Mouse (Mus musculus) heart, adult 2 months (tissue): ENCODE measurements around the gene Tmem245.

ENCODE experiments used
- CTCF ChIP-seq: fragments of 200-600 bp; IDR thresholded peaks from 2 replicates; pipeline ENCODE4 v1.8.1; 2022; ENCODE audit warnings: antibody characterized with exemption, mild to moderate bottlenecking, moderate library complexity
- EP300 ChIP-seq: fragments of 200-500 bp; IDR thresholded peaks from 2 replicates; pipeline ENCODE4 v1.6.1; 2011; ENCODE audit warnings: low read depth, low read length, control low read depth; ENCODE audit not compliant: insufficient read depth
- POLR2A ChIP-seq: fragments of 200-500 bp; IDR thresholded peaks from 2 replicates; pipeline ENCODE4 v1.6.1; 2011; ENCODE audit warnings: mild to moderate bottlenecking, low read depth, low read length, control low read depth; ENCODE audit not compliant: insufficient read depth

- no peak for TF ChIP-seq CTCF
- no peak for TF ChIP-seq POLR2A
- no peak for TF ChIP-seq EP300
These were observed 101.2 kb downstream of the Tmem245 start for GRCm38 (mm10) chr4:56845896-56846533.
